Mouse (Mus musculus): ENCODE measurements at regions not wholly inside any gene's neighbourhood (a gene's known extent, or its start where the extent isn't known, plus 50 kb on each side); places are given as distances from the start of the nearest gene placed in this dataset.
"Not testable (repeated sequence)": the region's sequence is repeated elsewhere in the genome, so short reads cannot be mapped to it uniquely, and the experiment has no call there.

DNA sequence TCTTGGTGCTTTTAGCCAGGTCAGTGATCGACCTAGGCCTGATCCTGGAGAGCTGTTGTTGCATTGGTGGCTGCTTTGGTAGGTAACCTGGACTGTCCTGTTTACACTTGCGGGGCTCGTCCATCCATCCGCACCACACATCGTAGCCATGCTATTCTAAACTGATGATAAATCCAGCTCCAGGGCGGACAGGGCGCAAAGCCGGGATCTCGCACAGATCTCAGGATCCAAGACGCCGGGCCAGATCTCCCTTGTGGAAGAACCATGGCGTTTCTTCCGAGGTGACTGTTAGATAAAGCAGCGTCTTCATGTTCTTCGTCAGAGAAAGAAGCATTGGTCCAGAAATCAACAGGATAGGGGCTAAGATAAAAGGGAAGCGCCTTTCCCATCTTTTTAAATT lies 115.6 kb downstream of the Sec16b start:
- not testable (repeated sequence) for H3K9me3 ChIP-seq; H3K36me3 ChIP-seq; ATAC-seq (ENCODE audit: low FRiP score); H3K4me3 ChIP-seq; H3K9ac ChIP-seq; H3K4me2 ChIP-seq; H3K27ac ChIP-seq; H3K4me1 ChIP-seq (replicated peaks); H3K27me3 ChIP-seq
- WGBS = 93% methylated on average over 16 of the region's 16 CpGs

DNA sequence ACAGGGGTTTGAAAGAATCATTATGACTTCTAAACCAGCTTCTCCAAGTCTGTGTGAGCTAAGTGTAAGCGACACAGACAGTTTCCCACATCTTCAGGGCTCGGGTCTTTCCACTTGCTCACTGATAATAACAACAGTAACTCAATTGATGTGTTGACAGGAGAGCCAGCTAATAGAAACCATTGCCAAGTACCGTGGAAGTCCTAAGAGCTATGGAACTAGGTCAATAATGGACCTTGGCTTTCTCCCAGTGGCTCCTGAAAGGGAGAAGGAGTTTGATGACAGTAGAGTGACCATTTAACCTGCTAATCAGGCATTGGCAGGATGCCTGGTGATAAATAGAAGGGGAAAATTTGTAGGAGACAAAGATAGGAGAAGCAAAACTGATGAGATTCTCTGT lies 126.1 kb downstream of the Sec16b start:
- no peak for ATAC-seq (ENCODE audit: low FRiP score)
- H3K4me2 ChIP-seq = no peak overlapping the region
- 84% methylated on average over 3 of the region's 3 CpGs for WGBS

DNA sequence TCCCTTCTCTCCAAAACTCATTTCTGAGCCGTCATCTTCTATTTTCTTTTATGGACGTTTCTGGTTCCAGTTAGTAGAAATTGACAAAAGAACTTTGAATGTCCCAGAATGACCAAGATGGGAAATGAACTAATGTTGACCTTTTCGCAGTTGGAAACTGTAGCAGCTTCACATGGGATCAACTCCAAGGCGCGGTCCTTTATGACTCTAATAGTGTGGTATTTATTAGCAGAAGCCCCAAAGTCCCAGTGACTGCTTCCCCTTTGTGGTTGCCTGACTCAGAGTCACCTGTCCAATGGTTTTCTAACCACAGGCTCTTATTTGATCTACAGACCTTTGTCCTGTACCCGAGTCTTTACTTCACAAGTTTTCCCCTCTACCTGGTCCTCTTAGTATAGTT lies 126.9 kb downstream of the Sec16b start:
- Histone ChIP-seq H3K4me2 (no peak overlapping the region), H3K27me3 (no peaks in the 10 kb centered on the region), H3K36me3 (no peaks in the 10 kb centered on the region), H3K4me3 (no peak overlapping the region), H3K27ac (no peak overlapping the region), H3K9ac (no peak overlapping the region), H3K9me3 (no peaks in the 10 kb centered on the region), H3K4me1 (replicated peaks) (no peaks in the 10 kb centered on the region)
- whole genome bisulfite sequencing = 89% methylated on average over 6 of the region's 6 CpGs
- no peak for ATAC-seq (ENCODE audit: low FRiP score)

More for the DNA sequence above, 126.1 kb downstream of the Sec16b start:
- Histone ChIP-seq H3K9me3 (no peaks in the 10 kb centered on the region), H3K27ac (no peak overlapping the region), H3K27me3 (no peaks in the 10 kb centered on the region), H3K36me3 (no peaks in the 10 kb centered on the region), H3K4me3 (no peak overlapping the region), H3K4me1 (replicated peaks) (no peaks in the 10 kb centered on the region), H3K9ac (no peak overlapping the region)

DNA sequence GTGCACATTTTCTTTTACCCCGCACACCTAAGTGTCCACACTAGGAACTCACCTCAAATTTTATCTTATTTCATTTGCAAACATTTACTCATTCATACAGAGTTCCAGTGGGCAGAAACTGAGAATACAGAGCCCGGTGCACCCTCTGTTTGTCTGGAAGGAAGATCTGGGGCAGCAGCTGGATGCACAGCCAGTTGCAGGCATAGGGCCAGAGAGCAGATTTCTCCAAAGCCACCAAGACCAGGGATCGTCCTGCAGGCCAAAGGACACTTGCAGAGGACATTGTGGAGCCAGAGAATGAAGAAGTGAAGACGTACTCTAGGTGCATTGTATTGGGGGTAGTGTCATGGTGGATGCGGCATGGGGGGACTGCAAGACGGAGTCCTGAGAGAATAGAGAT lies 129.2 kb downstream of the Sec16b start:
- H3K4me3 ChIP-seq = no peak overlapping the region
- H3K4me2 ChIP-seq = no peak overlapping the region
- no peaks in the 10 kb centered on the region for H3K4me1 ChIP-seq (replicated peaks)
- H3K9me3 ChIP-seq = no peaks in the 10 kb centered on the region
- H3K9ac ChIP-seq = no peak overlapping the region
- H3K27ac ChIP-seq = no peak overlapping the region
- no peaks in the 10 kb centered on the region for H3K27me3 ChIP-seq
- no peak for ATAC-seq (ENCODE audit: low FRiP score)
- 92% methylated on average over 6 of the region's 6 CpGs for WGBS
- no peaks in the 10 kb centered on the region for H3K36me3 ChIP-seq

DNA sequence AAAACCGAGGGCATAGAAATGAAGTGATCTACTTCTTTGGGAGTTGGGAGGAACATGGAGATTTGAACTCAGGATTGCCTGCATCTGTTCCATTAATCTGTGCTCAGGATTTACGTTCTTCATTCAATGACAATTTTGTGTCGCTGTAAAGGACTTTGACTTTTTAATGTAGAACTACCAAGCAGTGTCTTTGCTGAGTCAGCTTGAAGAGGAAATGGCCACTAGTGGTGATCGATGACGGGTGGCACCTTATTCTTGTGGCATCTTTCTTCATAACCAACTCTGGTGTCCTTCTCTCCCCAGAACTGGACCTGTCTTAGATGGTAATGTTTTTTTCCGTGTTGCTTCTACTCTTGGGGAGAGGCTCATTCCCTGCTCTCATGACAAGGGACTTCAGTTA lies 137.0 kb downstream of the Sec16b start:
- Histone ChIP-seq H3K9ac (no peak overlapping the region), H3K9me3 (no peaks in the 10 kb centered on the region), H3K4me1 (replicated peaks) (0 out of 2 replicates have a peak, but pooled peaks cover 6% of the 10 kb centered on the region), H3K4me3 (no peak overlapping the region), H3K36me3 (no peaks in the 10 kb centered on the region), H3K27ac (no peak overlapping the region), H3K27me3 (no peaks in the 10 kb centered on the region), H3K4me2 (no peak overlapping the region)
- 93% methylated on average over 6 of the region's 6 CpGs for WGBS
- ATAC-seq (ENCODE audit: low FRiP score) = no peak

DNA sequence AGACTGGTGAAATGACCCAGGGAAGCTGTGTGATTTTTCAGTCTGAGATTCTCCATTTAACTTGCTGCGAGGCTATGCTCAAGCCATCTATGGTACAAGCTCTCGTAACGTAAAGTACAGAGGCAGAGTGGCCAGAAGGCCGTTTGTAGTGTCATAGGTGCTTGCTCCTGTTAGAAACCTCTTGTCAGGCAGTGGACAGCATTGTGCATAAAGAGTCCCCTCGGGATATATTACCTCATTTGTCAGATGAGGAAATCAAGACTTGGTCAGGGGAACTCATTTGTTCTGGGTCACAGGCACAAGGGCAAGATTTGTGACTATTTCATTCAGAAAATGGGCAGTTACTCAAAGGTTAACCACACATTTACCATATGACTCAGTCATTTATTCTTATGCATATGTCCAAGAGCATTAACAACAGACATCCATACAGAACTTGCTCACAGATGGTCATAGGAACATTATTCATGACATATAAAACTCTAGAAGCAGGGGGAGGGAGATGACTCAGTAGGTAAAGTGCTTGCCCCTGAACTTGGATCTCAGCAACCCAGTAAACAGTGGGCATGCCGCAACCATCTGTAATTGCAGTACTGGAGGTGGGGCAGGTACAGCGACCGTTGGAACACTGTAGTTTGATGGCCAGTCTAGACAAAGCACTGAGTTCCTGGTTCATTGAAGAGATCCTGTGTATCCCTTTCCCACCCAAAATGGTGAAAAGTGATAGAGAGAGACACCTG lies 139.3 kb downstream of the Sec16b start:
- Histone ChIP-seq H3K9ac (no peak overlapping the region), H3K9me3 (no peaks in the 10 kb centered on the region), H3K27me3 (no peaks in the 10 kb centered on the region), H3K4me1 (replicated peaks) (0 out of 2 replicates have a peak, but pooled peaks cover 6% of the 10 kb centered on the region), H3K36me3 (no peaks in the 10 kb centered on the region), H3K4me2 (no peak overlapping the region), H3K4me3 (no peak overlapping the region), H3K27ac (no peak overlapping the region)
- no peak for ATAC-seq (ENCODE audit: low FRiP score)
- 68% methylated on average over 8 of the region's 8 CpGs for WGBS

DNA sequence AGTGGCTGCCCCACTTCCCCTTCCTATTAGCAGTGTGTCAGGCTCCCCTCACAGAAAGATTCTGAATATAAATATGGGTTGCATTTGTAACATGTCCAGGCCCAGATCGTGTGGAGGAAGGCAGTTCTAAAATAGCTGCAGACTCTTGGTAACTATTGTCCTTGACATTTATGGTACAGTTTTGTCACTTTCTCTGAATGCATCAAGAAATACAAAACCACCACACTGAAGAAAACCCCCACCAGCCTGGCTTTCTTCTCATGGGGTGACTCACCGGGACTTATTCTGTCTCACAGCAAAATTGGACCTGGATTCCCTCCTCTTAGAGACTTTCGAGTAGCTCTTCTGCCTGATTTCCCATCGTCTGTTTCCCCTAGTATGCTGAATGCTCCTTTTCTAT lies 148.9 kb downstream of the Sec16b start:
- WGBS = 59% methylated on average over 4 of the region's 4 CpGs
- no peak overlapping the region for H3K9ac ChIP-seq
- no peaks in the 10 kb centered on the region for H3K27me3 ChIP-seq

DNA sequence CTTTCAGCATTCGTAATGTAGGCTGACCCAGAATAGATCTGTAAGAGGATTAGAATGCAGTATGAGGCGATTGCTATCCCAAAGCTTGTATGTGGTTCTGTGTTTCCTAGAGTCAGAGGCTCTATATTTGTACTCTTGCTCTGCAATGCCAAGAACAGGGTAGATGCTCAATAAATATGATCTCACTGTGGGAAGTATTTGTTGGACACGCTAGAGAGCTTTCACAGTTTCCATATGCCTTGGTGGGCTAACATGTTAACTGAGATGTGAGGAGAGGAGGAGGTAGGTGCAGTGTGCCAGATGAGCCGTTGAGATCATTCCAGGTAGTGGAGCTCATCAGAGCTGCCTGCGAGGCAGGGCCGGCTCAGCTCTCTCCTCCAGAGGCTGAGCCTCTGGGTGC lies 163.1 kb downstream of the Sec16b start:
- no peak overlapping the region for H3K27ac ChIP-seq
- H3K9me3 ChIP-seq = no peaks in the 10 kb centered on the region
- ATAC-seq (ENCODE audit: low FRiP score) = no peak
- H3K9ac ChIP-seq = no peak overlapping the region
- 93% methylated on average over 6 of the region's 6 CpGs for WGBS
- no peaks in the 10 kb centered on the region for H3K36me3 ChIP-seq
- H3K27me3 ChIP-seq = no peaks in the 10 kb centered on the region
- no peaks in the 10 kb centered on the region for H3K4me1 ChIP-seq (replicated peaks)
- H3K4me2 ChIP-seq = no peak overlapping the region
- H3K4me3 ChIP-seq = no peak overlapping the region

More for the DNA sequence above, 148.9 kb downstream of the Sec16b start:
- Histone ChIP-seq H3K4me1 (replicated peaks) (no peaks in the 10 kb centered on the region), H3K27ac (no peak overlapping the region), H3K4me3 (no peak overlapping the region), H3K4me2 (no peak overlapping the region), H3K36me3 (no peaks in the 10 kb centered on the region), H3K9me3 (no peaks in the 10 kb centered on the region)
- no peak for ATAC-seq (ENCODE audit: low FRiP score)

DNA sequence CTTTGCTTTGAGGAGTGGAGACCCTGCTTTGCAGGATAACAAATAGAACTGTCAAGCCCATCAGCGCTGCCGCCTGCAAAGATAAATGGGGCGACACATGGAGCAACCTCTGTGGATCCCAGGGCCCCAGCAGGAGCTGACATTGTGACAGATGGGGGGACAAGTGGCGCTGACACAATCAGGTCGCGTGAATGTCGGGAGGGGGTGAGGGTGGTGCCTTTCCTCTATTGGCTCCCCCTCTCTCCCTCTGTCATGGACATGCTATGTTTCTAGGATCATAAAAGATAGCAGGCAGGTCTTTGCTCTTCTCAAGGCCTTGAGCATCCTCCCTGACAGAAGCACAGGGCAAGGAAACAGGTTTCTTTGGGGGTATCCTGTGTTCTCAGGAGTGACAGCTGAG lies 177.8 kb downstream of the Sec16b start:
- whole genome bisulfite sequencing = 16% methylated on average over 7 of the region's 7 CpGs
- peak; percentile 43 for ATAC-seq (ENCODE audit: low FRiP score)
- no peaks in the 10 kb centered on the region for H3K27me3 ChIP-seq
- no peaks in the 10 kb centered on the region for H3K9me3 ChIP-seq
- H3K36me3 ChIP-seq = no peaks in the 10 kb centered on the region
- no peak overlapping the region for H3K27ac ChIP-seq
- peaks cover 9% of the 10 kb centered on the region for H3K4me1 ChIP-seq (replicated peaks)
- no peak overlapping the region for H3K4me2 ChIP-seq
- H3K9ac ChIP-seq = no peak overlapping the region
- H3K4me3 ChIP-seq = no peak overlapping the region

DNA sequence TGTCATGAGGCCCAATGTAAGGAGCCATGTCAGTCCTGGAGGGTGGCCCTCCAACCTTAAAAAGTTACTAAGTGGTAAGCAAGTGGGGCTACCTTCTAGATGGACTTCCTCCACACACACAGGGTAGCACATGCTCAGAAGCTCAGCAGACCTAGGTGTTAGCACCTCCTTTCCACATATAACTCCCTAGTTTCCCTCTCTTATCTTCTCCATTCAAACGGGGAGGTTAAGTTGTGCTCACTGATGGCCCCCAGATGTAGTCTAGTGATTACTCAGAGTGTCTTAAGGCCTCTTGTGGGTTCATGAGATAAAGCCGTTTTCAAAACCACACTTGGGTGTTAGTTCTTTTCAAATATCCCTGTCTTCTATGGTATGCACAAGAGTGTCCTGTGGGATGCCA lies 188.7 kb downstream of the Sec16b start:
- Histone ChIP-seq H3K4me1 (replicated peaks) (no peaks in the 10 kb centered on the region), H3K27ac (no peak overlapping the region), H3K4me2 (no peak overlapping the region), H3K4me3 (no peak overlapping the region), H3K9ac (no peak overlapping the region), H3K27me3 (no peaks in the 10 kb centered on the region), H3K36me3 (no peaks in the 10 kb centered on the region), H3K9me3 (no peaks in the 10 kb centered on the region)
- WGBS = 82% methylated on average over 2 of the region's 2 CpGs
- no peak for ATAC-seq (ENCODE audit: low FRiP score)

DNA sequence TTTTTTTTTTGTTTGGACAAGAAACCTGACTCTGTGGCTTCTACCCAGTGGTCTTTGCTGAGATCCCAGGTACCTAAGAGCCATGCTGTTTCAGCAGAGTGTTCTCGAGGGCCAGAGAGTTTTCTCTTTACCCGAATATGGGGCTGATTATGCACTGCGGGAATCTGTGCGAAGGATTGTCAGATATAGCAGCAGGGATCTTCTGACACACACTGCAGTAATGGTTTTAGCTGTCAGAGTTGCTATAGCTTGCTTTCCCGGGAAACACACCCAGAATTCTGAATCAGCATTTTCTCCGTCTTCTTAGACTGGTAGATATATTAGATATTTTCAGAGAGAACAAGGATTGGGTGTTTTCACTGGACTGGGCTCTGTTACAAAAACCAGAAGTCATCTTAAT lies 197.1 kb downstream of the Sec16b start:
- H3K36me3 ChIP-seq = no peaks in the 10 kb centered on the region
- ATAC-seq (ENCODE audit: low FRiP score) = no peak
- H3K9ac ChIP-seq = no peak overlapping the region
- no peak overlapping the region for H3K27ac ChIP-seq
- no peaks in the 10 kb centered on the region for H3K9me3 ChIP-seq
- 0 out of 2 replicates have a peak, but pooled peaks cover 4% of the 10 kb centered on the region for H3K4me1 ChIP-seq (replicated peaks)
- H3K4me3 ChIP-seq = no peak overlapping the region
- H3K4me2 ChIP-seq = no peak overlapping the region
- no peaks in the 10 kb centered on the region for H3K27me3 ChIP-seq
- 64% methylated on average over 6 of the region's 6 CpGs for WGBS

DNA sequence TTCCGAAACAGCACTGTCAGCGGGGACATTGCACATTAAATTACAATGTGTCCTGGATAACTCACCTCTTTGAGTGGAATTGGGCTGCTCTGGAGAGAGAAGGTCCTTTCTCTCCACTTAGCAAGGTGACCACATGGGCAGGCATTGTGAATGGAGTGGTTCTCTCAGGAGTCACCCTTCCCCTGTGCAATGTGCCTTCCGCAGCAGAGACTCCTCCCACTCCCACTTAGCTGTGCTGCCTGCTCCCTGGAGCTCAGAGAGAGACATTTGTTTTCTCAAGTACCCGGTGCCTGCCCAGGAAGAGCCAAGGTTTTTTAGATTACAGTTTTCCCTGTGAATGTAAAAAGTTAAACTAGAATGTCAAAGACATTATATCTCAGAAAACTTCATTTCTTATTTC lies 198.8 kb downstream of the Sec16b start:
- no peak for ATAC-seq (ENCODE audit: low FRiP score)
- 52% methylated on average over 4 of the region's 4 CpGs for WGBS

DNA sequence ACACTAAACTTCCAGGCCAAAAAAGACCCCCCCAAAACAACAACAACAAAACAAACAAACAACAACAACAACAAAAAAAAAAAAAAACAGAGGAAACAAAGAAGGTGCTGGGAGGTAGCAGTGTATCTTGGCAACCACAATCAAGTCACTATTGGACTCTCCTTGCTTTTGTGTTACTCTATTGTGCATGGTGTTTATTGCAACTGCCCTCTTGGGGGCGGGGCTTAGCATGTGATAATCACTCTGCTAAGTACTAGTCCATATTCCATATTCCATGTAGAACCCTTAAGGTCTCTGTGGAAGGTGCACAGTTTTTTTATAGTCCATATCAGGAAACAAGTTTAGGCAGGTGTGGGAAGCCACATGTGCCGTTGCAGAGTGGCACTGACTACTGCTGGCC lies 200.7 kb downstream of the Sec16b start:
- H3K27ac ChIP-seq = no peak overlapping the region
- no peaks in the 10 kb centered on the region for H3K27me3 ChIP-seq
- H3K9ac ChIP-seq = no peak overlapping the region
- 91% methylated on average over 2 of the region's 2 CpGs for WGBS
- no peaks in the 10 kb centered on the region for H3K9me3 ChIP-seq
- H3K4me1 ChIP-seq (replicated peaks) = 0 out of 2 replicates have a peak, but pooled peaks cover 4% of the 10 kb centered on the region
- H3K4me2 ChIP-seq = no peak overlapping the region
- H3K36me3 ChIP-seq = no peaks in the 10 kb centered on the region
- H3K4me3 ChIP-seq = no peak overlapping the region
- no peak for ATAC-seq (ENCODE audit: low FRiP score)

More for the DNA sequence above, 198.8 kb downstream of the Sec16b start:
- Histone ChIP-seq H3K4me2 (no peak overlapping the region), H3K4me3 (no peak overlapping the region), H3K36me3 (no peaks in the 10 kb centered on the region), H3K27me3 (no peaks in the 10 kb centered on the region), H3K9me3 (no peaks in the 10 kb centered on the region), H3K27ac (no peak overlapping the region), H3K9ac (no peak overlapping the region), H3K4me1 (replicated peaks) (0 out of 2 replicates have a peak, but pooled peaks cover 4% of the 10 kb centered on the region)
